Mouse (Mus musculus): ENCODE data around the gene Rhd. TPM values are rescaled to one million over a fixed set of nuclear protein-coding genes. Genes with fewer than 3 reads are reported as not detected.
"Not testable (repeated sequence)": the region's sequence is repeated elsewhere in the genome, so short reads cannot be mapped to it uniquely, and the experiment has no call there.

Gene Rhd
- total RNA-seq (2014; rRNA removed) = 0.19 and 0.38 TPM in 2 replicates
- 0.14 and 0.70 TPM in 2 replicates for polyA plus RNA-seq (2015; fragmentation: Nextera tagmentation; extraction: Ambion mirVana)

- ATAC-seq (no peak), DNase-seq (no peak)
- H3K27me3 ChIP-seq (ENCODE audit: insufficient read depth, low read length) = peaks cover 4% of the 10 kb centered on the region; the same call in 1 of the 2 replicates
- no peak for TF ChIP-seq CTCF (IDR thresholded peaks at IDR 0.05; ENCODE audit: low read depth)
- 68% methylated on average over 14 of the region's 14 CpGs for WGBS
- no peak within 1 kb of the TSS for H3K4me2 ChIP-seq (ENCODE audit: low read depth)
- H3K9me3 ChIP-seq (ENCODE audit: low read length) = no peaks in the 10 kb centered on the region
- no peaks in the 10 kb centered on the region for H3K4me1 ChIP-seq (ENCODE audit: insufficient read depth)
- H3K4me3 ChIP-seq (ENCODE audit: low read depth, low read length) = no peak within 1 kb of the TSS
- H3K27ac ChIP-seq (ENCODE audit: low read depth, low read length) = no peak within 1 kb of the TSS
- H3K9ac ChIP-seq = no peak within 1 kb of the TSS
- no peaks in the 10 kb centered on the region for H3K36me3 ChIP-seq (ENCODE audit: insufficient read depth)
Observed at GRCm38 (mm10) chr4:134863937-134864729, at the start of gene Rhd. TSS of gene Rhd (plus strand) at chr4:134864536.

GRCm38 (mm10) chr4:134817706-134818105, 46.6 kb upstream of the Rhd start:
- no peak for ATAC-seq
- H3K9ac ChIP-seq = no peak overlapping the region
- H3K4me2 ChIP-seq (ENCODE audit: low read depth) = no peak overlapping the region
- no peaks in the 10 kb centered on the region for H3K9me3 ChIP-seq (ENCODE audit: low read length)
- 84% methylated on average over 4 of the region's 4 CpGs for WGBS
- no peaks in the 10 kb centered on the region for H3K4me1 ChIP-seq (ENCODE audit: insufficient read depth)
- H3K4me3 ChIP-seq (ENCODE audit: low read depth, low read length) = no peak overlapping the region
- DNase-seq = no peak
- no peak for TF ChIP-seq CTCF (IDR thresholded peaks at IDR 0.05; ENCODE audit: low read depth)
- no peaks in the 10 kb centered on the region for H3K27me3 ChIP-seq (ENCODE audit: insufficient read depth, low read length)
- H3K36me3 ChIP-seq (ENCODE audit: insufficient read depth) = peaks cover 4% of the 10 kb centered on the region
- no peak overlapping the region for H3K27ac ChIP-seq (ENCODE audit: low read depth, low read length)

- Histone ChIP-seq H3K4me2 (ENCODE audit: low read depth) (no peak overlapping the region), H3K27ac (ENCODE audit: low read depth, low read length) (no peak overlapping the region), H3K9me3 (ENCODE audit: low read length) (no peaks in the 10 kb centered on the region), H3K4me3 (ENCODE audit: low read depth, low read length) (no peak overlapping the region), H3K9ac (no peak overlapping the region), H3K27me3 (ENCODE audit: insufficient read depth, low read length) (no peaks in the 10 kb centered on the region), H3K36me3 (ENCODE audit: insufficient read depth) (peaks cover 6% of the 10 kb centered on the region), H3K4me1 (ENCODE audit: insufficient read depth) (no peaks in the 10 kb centered on the region)
- 74% methylated on average over 1 of the region's 1 CpGs for WGBS
- ATAC-seq (no peak), DNase-seq (no peak)
- no peak for TF ChIP-seq CTCF (IDR thresholded peaks at IDR 0.05; ENCODE audit: low read depth)
Observed at GRCm38 (mm10) chr4:134821061-134821460, 43.3 kb upstream of the Rhd start.

- ATAC-seq (no peak), DNase-seq (no peak)
- TF ChIP-seq CTCF (IDR thresholded peaks at IDR 0.05; ENCODE audit: low read depth) = no peak
- no peaks in the 10 kb centered on the region for H3K4me1 ChIP-seq (ENCODE audit: insufficient read depth)
- 57% methylated on average over 2 of the region's 2 CpGs for WGBS
- H3K4me2 ChIP-seq (ENCODE audit: low read depth) = no peak overlapping the region
- no peaks in the 10 kb centered on the region for H3K27me3 ChIP-seq (ENCODE audit: insufficient read depth, low read length)
- no peak overlapping the region for H3K27ac ChIP-seq (ENCODE audit: low read depth, low read length)
- no peaks in the 10 kb centered on the region for H3K9me3 ChIP-seq (ENCODE audit: low read length)
- H3K9ac ChIP-seq = no peak overlapping the region
- no peak overlapping the region for H3K4me3 ChIP-seq (ENCODE audit: low read depth, low read length)
- H3K36me3 ChIP-seq (ENCODE audit: insufficient read depth) = peaks cover 27% of the 10 kb centered on the region
Observed at GRCm38 (mm10) chr4:134823560-134823959, 40.8 kb upstream of the Rhd start.

- not testable (repeated sequence) for H3K4me2 ChIP-seq (ENCODE audit: low read depth); H3K27me3 ChIP-seq (ENCODE audit: insufficient read depth, low read length); ATAC-seq; H3K4me1 ChIP-seq (ENCODE audit: insufficient read depth); DNase-seq; H3K9ac ChIP-seq; H3K9me3 ChIP-seq (ENCODE audit: low read length); H3K4me3 ChIP-seq (ENCODE audit: low read depth, low read length); H3K27ac ChIP-seq (ENCODE audit: low read depth, low read length)
- H3K36me3 ChIP-seq (ENCODE audit: insufficient read depth) = peaks cover 35% of the 10 kb centered on the region
- 98% methylated on average over 10 of the region's 11 CpGs for WGBS
Observed at GRCm38 (mm10) chr4:134825864-134826263, 38.5 kb upstream of the Rhd start.

GRCm38 (mm10) chr4:134826348-134826747, 38.0 kb upstream of the Rhd start:
- ATAC-seq = no peak

GRCm38 (mm10) chr4:134827806-134828205, 36.5 kb upstream of the Rhd start:
- no peaks in the 10 kb centered on the region for H3K9me3 ChIP-seq (ENCODE audit: low read length)
- H3K27ac ChIP-seq (ENCODE audit: low read depth, low read length) = no peak overlapping the region
- H3K4me3 ChIP-seq (ENCODE audit: low read depth, low read length) = no peak overlapping the region
- TF ChIP-seq CTCF (IDR thresholded peaks at IDR 0.05; ENCODE audit: low read depth) = no peak
- no peaks in the 10 kb centered on the region for H3K27me3 ChIP-seq (ENCODE audit: insufficient read depth, low read length)
- no peak overlapping the region for H3K9ac ChIP-seq
- no peak overlapping the region for H3K4me2 ChIP-seq (ENCODE audit: low read depth)
- no peak for ATAC-seq
- 92% methylated on average over 11 of the region's 11 CpGs for WGBS
- peaks cover 39% of the 10 kb centered on the region for H3K36me3 ChIP-seq (ENCODE audit: insufficient read depth)
- no peak for DNase-seq
- H3K4me1 ChIP-seq (ENCODE audit: insufficient read depth) = no peaks in the 10 kb centered on the region

More at GRCm38 (mm10) chr4:134826348-134826747, 38.0 kb upstream of the Rhd start:
- Histone ChIP-seq H3K9ac (no peak overlapping the region), H3K27me3 (ENCODE audit: insufficient read depth, low read length) (no peaks in the 10 kb centered on the region), H3K36me3 (ENCODE audit: insufficient read depth) (peaks cover 37% of the 10 kb centered on the region), H3K4me3 (ENCODE audit: low read depth, low read length) (no peak overlapping the region), H3K9me3 (ENCODE audit: low read length) (no peaks in the 10 kb centered on the region), H3K4me2 (ENCODE audit: low read depth) (no peak overlapping the region), H3K27ac (ENCODE audit: low read depth, low read length) (no peak overlapping the region), H3K4me1 (ENCODE audit: insufficient read depth) (no peaks in the 10 kb centered on the region)
- no peak for DNase-seq
- no peak for TF ChIP-seq CTCF (IDR thresholded peaks at IDR 0.05; ENCODE audit: low read depth)
